Mouse (Mus musculus): ENCODE measurements around the gene Zfp420. TPM values are rescaled to one million over a fixed set of nuclear protein-coding genes. Genes with fewer than 3 reads are reported as not detected.

The Zfp420 gene
- polyA plus RNA-seq, 1 experiment from 2014 or later = 9.1 TPM

Small RNA genes lying within 50 kb of the gene (microRNA-seq; reads per million reads assigned to microRNA genes)
- 0.84 reads per million for gene Mir7668

Other genes with a start within 250 kb of the Zfp420 start
- gene Catsperg2, start 132.9 kb upstream of the Zfp420 start, polyA plus RNA-seq (2014; fragmentation: Nextera tagmentation; extraction: Ambion mirVana) = not detected in 2 replicates
- gene Zfp84, start 91.4 kb upstream of the Zfp420 start, polyA plus RNA-seq (2014; fragmentation: Nextera tagmentation; extraction: Ambion mirVana) = 9.1 and 14.3 TPM in 2 replicates
- 8.3 and 8.9 TPM in 2 replicates for gene Zfp30, start 76.0 kb upstream of the Zfp420 start, polyA plus RNA-seq (2014; fragmentation: Nextera tagmentation; extraction: Ambion mirVana)
- gene Zfp790, start 43.9 kb upstream of the Zfp420 start, polyA plus RNA-seq (2014; fragmentation: Nextera tagmentation; extraction: Ambion mirVana) = 4.9 and 12.3 TPM in 2 replicates
- 4.7 and 7.6 TPM in 2 replicates for gene Zfp940, start 6.3 kb upstream of the Zfp420 start, polyA plus RNA-seq (2014; fragmentation: Nextera tagmentation; extraction: Ambion mirVana)
- gene Zfp27, start 46.6 kb downstream of the Zfp420 start, polyA plus RNA-seq (2014; fragmentation: Nextera tagmentation; extraction: Ambion mirVana) = 8.7 and 13.0 TPM in 2 replicates
- gene Zfp383, start 48.2 kb downstream of the Zfp420 start, polyA plus RNA-seq (2014; fragmentation: Nextera tagmentation; extraction: Ambion mirVana) = 5.7 and 7.2 TPM in 2 replicates
- gene Zfp74, start 94.1 kb downstream of the Zfp420 start, polyA plus RNA-seq (2014; fragmentation: Nextera tagmentation; extraction: Ambion mirVana) = 7.2 and 11.0 TPM in 2 replicates
- gene Zfp568, start 124.0 kb downstream of the Zfp420 start, polyA plus RNA-seq (2014; fragmentation: Nextera tagmentation; extraction: Ambion mirVana) = 13.4 and 26.6 TPM in 2 replicates
- gene Zfp14, start 191.4 kb downstream of the Zfp420 start, polyA plus RNA-seq (2014; fragmentation: Nextera tagmentation; extraction: Ambion mirVana) = 2.6 and 4.1 TPM in 2 replicates
- gene Zfp82, start 212.9 kb downstream of the Zfp420 start, polyA plus RNA-seq (2014; fragmentation: Nextera tagmentation; extraction: Ambion mirVana) = 3.5 and 5.7 TPM in 2 replicates
- gene Gm26920, start 230.4 kb downstream of the Zfp420 start, polyA plus RNA-seq (2014; fragmentation: Nextera tagmentation; extraction: Ambion mirVana) = 0.58 and 1.9 TPM in 2 replicates
- 13.8 and 14.4 TPM in 2 replicates for gene Zfp566, start 230.5 kb downstream of the Zfp420 start, polyA plus RNA-seq (2014; fragmentation: Nextera tagmentation; extraction: Ambion mirVana)
- gene Zfp260, start 234.8 kb downstream of the Zfp420 start, polyA plus RNA-seq (2014; fragmentation: Nextera tagmentation; extraction: Ambion mirVana) = 98.2 and 125 TPM in 2 replicates

Measured in kidney, embryonic 14.5 days (tissue).